Mouse (Mus musculus) ES-E14 (cell line): ENCODE data around the gene Tnfrsf1a. TPM values are rescaled to one million over a fixed set of nuclear protein-coding genes. Genes with fewer than 3 reads are reported as not detected.

ENCODE experiments used
- DNase-seq: peaks from one replicate; pipeline ENCODE4 v3.0.0-alpha.2; 2013; ENCODE audit warnings: low read depth, low spot score
- H3K27ac ChIP-seq: 2 replicates; pipeline ENCODE4 v1.5.1; 2012; ENCODE audit warnings: low read depth, mild to moderate bottlenecking, low read length, moderate library complexity, mixed read lengths; ENCODE audit not compliant: poor library complexity, insufficient read depth, severe bottlenecking
- H3K36me3 ChIP-seq: 2 replicates; pipeline ENCODE4 v1.6.1; 2012; ENCODE audit warnings: mild to moderate bottlenecking, low read length, moderate library complexity, mixed read lengths; ENCODE audit not compliant: control insufficient read depth, poor library complexity, insufficient read depth, severe bottlenecking
- H3K4me1 ChIP-seq, 2 experiments: fragments of 150-350 bp in 1 of 2; sonication (generic) in 1 of 2; 2 replicates each; pipeline ENCODE4 v1.6.1; 2012; ENCODE audit warnings: low read length in 2 of 2, mild to moderate bottlenecking in 1 of 2, mixed read lengths in 1 of 2; ENCODE audit not compliant: control insufficient read depth in 2 of 2, insufficient read depth in 2 of 2, poor library complexity in 1 of 2
- H3K4me3 ChIP-seq, 2 experiments: fragments of 150-350 bp in 1 of 2; sonication (generic) in 1 of 2; 2 replicates each; pipeline ENCODE4 v1.5.1; 2012; ENCODE audit warnings: low read length in 2 of 2, low read depth in 1 of 2, mild to moderate bottlenecking in 1 of 2, mixed read lengths in 1 of 2; ENCODE audit not compliant: insufficient read depth in 1 of 2, poor library complexity in 1 of 2, severe bottlenecking in 1 of 2
- H3K9ac ChIP-seq: 2 replicates; pipeline ENCODE4 v1.6.1; 2012; ENCODE audit warnings: low read depth, mild to moderate bottlenecking, low read length, mixed read lengths; ENCODE audit not compliant: poor library complexity, insufficient read depth, severe bottlenecking
- H3K9me3 ChIP-seq: fragments of 150-350 bp; sonication (generic); 2 replicates; pipeline ENCODE4 v1.6.1; 2012; ENCODE audit warnings: low read depth, mild to moderate bottlenecking, low read length; ENCODE audit not compliant: control insufficient read depth, insufficient read depth
- CHD2 ChIP-seq: IDR thresholded peaks from 2 replicates; pipeline ENCODE4 v1.6.1; 2014; ENCODE audit warnings: mild to moderate bottlenecking, low read depth, low read length, inconsistent platforms
- HCFC1 ChIP-seq: IDR thresholded peaks from 2 replicates; pipeline ENCODE4 v1.6.1; 2012; ENCODE audit warnings: low read length, inconsistent platforms, borderline replicate concordance; ENCODE audit not compliant: insufficient read depth
- MAFK ChIP-seq: IDR thresholded peaks from 2 replicates; pipeline ENCODE4 v1.6.1; 2014; ENCODE audit warnings: mild to moderate bottlenecking, low read depth, low read length, inconsistent platforms; ENCODE audit not compliant: insufficient read depth
- ZC3H11A ChIP-seq: IDR thresholded peaks from 2 replicates; pipeline ENCODE4 v1.6.1; 2012; ENCODE audit warnings: low read depth, mild to moderate bottlenecking, inconsistent platforms, low read length, borderline replicate concordance
- ZNF384 ChIP-seq: IDR thresholded peaks from 2 replicates; pipeline ENCODE4 v1.6.1; 2012; ENCODE audit warnings: low read depth, low read length, inconsistent platforms
- in situ Hi-C, 2 experiments: fragments of 600-800 bp; cut with MboI; formaldehyde crosslinking; loops; one replicate each; pipeline ENCODE4 v1.15.1; 2025; ENCODE audit warnings: low sequenced_read_pairs in 2 of 2, inconsistent platforms in 1 of 2; ENCODE audit not compliant: unreplicated experiment in 2 of 2
- total RNA-seq: library from RNA; depleted of rRNA; stranded (reverse); fragments of 300-350 nt; gene quantifications from 2 replicates; pipeline ENCODE4 v1.2.3, GENCODE M21; 2012

Gene Tnfrsf1a
- total RNA-seq, 1 experiment = 7.7 TPM

- Histone ChIP-seq H3K27ac (peak overlapping the region; percentile 84), H3K4me3 (no peak overlapping the region; a peak in 1 of 4 replicates), H3K9me3 (no peaks in the 10 kb centered on the region), H3K9ac (peak overlapping the region; percentile 49; the same call in 1 of the 2 replicates), H3K4me1 (peaks cover 9 to 26% of the 10 kb centered on the region in 2 experiments; a peak in 3 of 4 replicates), H3K36me3 (peaks cover 11% of the 10 kb centered on the region; the same call in 1 of the 2 replicates)
- TF ChIP-seq ZNF384 (no peak), CHD2 (no peak), MAFK (peak; percentile 58; the same call in 1 of the 2 replicates)
- DNase-seq = no peak
- in situ Hi-C loops = no loop called here
Observed at GRCm38 (mm10) chr6:125354352-125355151, 5.4 kb downstream of the Tnfrsf1a start.

- no peak overlapping the region for H3K4me3 ChIP-seq
- no peaks in the 10 kb centered on the region for H3K9me3 ChIP-seq
- H3K36me3 ChIP-seq = peaks cover 11% of the 10 kb centered on the region; the same call in 1 of the 2 replicates
- DNase-seq = no peak
- TF ChIP-seq MAFK (no peak), ZNF384 (no peak), CHD2 (no peak), ZC3H11A (no peak), HCFC1 (no peak)
- H3K27ac ChIP-seq = 0 out of 2 replicates have a peak overlapping the region, but pooled peaks have one; percentile 15
- peaks cover 9 to 28% of the 10 kb centered on the region in 2 experiments; a peak in 3 of 4 replicates for H3K4me1 ChIP-seq
- no peak overlapping the region for H3K9ac ChIP-seq
- in situ Hi-C loops = no loop called here
Observed at GRCm38 (mm10) chr6:125355197-125355741, 6.1 kb downstream of the Tnfrsf1a start.

GRCm38 (mm10) chr6:125356264-125356663 lies 7.1 kb downstream of the Tnfrsf1a start:
- no peaks in the 10 kb centered on the region for H3K9me3 ChIP-seq
- peaks cover 9 to 32% of the 10 kb centered on the region in 2 experiments; a peak in 3 of 4 replicates for H3K4me1 ChIP-seq
- no peak overlapping the region for H3K4me3 ChIP-seq
- peaks cover 14% of the 10 kb centered on the region; the same call in 1 of the 2 replicates for H3K36me3 ChIP-seq
- H3K27ac ChIP-seq = no peak overlapping the region
- TF ChIP-seq HCFC1 (no peak), ZC3H11A (no peak), MAFK (no peak), CHD2 (no peak), ZNF384 (no peak)
- in situ Hi-C loops = no loop called here
- DNase-seq = no peak
- H3K9ac ChIP-seq = no peak overlapping the region

GRCm38 (mm10) chr6:125357334-125357733 lies 8.2 kb downstream of the Tnfrsf1a start:
- Histone ChIP-seq H3K9ac (no peak overlapping the region), H3K36me3 (peaks cover 12% of the 10 kb centered on the region; the same call in 1 of the 2 replicates), H3K9me3 (no peaks in the 10 kb centered on the region), H3K4me1 (peaks cover 11 to 37% of the 10 kb centered on the region in 2 experiments; a peak in 3 of 4 replicates), H3K4me3 (no peak overlapping the region), H3K27ac (no peak overlapping the region)
- DNase-seq = no peak
- in situ Hi-C loops = no loop called here
- no peak for TF ChIP-seq ZNF384
- no peak for TF ChIP-seq HCFC1
- TF ChIP-seq MAFK = no peak
- TF ChIP-seq CHD2 = no peak
- no peak for TF ChIP-seq ZC3H11A

- in situ Hi-C loops = loop anchor here (5.0 to 10.0 kb wide), 2 partner anchors 65 to 242 kb away; no protein-coding TSS in a partner anchor
- no peak overlapping the region for H3K27ac ChIP-seq
- H3K9me3 ChIP-seq = no peaks in the 10 kb centered on the region
- H3K36me3 ChIP-seq = peaks cover 17% of the 10 kb centered on the region; the same call in 1 of the 2 replicates
- H3K4me1 ChIP-seq = peaks cover 18 to 49% of the 10 kb centered on the region in 2 experiments; a peak in 3 of 4 replicates
- no peak for DNase-seq
- no peak overlapping the region for H3K4me3 ChIP-seq
- no peak for TF ChIP-seq MAFK
- no peak for TF ChIP-seq CHD2
- no peak for TF ChIP-seq ZNF384
- TF ChIP-seq ZC3H11A = no peak
- TF ChIP-seq HCFC1 = no peak
- H3K9ac ChIP-seq = no peak overlapping the region
Observed at GRCm38 (mm10) chr6:125359999-125360398, 10.8 kb downstream of the Tnfrsf1a start.
